Mouse (Mus musculus): ENCODE results near the gene Pdk1.
"Not testable (repeated sequence)": the region's sequence is repeated elsewhere in the genome, so short reads cannot be mapped to it uniquely, and the experiment has no call there.

Pdk1 gene

DNA sequence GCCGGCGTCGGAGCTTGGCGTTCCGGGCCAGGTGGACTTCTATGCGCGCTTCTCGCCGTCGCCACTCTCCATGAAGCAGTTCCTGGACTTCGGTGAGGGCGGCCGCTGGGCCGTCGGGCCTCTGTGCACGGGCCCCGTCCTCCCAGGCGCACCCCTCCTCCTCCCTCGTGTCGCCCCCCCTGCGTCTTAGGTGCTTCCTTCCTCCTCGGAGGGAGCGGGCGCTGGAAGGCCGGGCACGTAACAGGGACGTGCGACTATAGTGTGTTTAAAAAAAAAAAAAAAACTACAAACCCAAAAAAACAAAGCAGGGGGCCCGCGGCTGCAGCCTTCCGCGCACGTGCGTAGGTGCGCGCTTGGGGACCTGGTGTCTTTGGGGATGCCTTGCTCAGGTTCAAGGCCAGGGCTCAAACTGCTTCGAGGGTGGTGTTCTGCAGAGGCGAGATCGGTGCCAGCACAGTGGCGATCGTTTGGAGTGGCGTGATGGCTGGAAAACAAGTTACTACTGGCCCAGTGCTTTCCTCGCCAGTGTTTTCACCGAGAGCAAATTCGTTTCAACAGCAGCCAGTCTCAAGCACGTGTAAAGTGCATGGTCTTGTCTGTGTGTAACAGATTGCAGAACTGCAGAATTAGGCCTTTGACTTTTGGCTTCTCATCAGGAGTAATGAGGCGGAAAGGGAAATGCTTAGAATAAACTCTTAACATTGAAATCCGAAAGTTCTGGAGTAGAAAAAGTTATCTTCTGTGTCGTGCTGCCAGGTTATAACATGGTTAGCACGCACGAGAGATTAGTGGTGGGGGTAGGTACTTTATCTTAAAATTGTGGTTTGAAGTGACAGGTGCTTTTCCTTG lies 674 bp downstream of the Pdk1 start:
- no peak for DNase-seq (ENCODE audit: low read depth, low spot score)

DNA sequence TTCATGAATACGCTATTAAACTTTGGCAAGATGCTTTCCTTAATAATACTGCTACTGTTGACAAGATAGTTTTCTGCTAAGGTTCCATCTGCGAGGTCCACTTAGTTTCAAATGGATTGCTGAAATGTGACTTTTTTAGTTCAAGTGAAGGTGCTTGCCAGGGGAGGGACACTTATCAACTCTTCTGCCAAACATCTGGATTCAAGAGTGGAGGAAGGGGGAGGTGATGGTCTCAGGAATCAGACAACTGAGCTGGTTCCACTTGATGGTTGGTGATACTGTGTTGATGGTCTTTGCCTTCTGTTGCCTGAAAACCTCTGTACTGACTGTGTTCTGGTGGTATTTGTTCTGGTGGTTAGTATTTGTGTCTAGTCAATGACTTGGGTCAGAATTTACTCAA lies 1.4 kb downstream of the Pdk1 start:
- no peak for DNase-seq (ENCODE audit: low read depth, low spot score)

DNA sequence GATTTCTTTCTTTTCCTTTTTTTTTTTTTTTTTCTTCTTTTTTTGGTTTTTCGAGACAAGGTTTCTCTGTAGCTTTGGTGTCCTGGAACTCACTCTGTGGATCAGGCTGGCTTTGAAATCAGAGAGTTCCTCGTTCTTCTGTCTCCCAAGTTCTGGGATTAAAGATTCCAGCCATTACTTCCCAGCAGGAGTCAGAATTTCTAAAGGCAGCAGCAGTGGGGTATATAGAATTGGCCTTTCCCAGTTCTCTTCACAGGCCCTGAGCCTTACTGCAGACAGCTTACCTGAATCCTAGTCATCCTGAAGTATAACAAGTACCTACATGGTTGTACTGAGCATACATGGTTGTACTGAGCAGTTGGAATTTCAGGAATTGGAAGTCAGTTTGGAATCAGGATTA lies 1.8 kb downstream of the Pdk1 start:
- no peak for DNase-seq (ENCODE audit: low read depth, low spot score)

DNA sequence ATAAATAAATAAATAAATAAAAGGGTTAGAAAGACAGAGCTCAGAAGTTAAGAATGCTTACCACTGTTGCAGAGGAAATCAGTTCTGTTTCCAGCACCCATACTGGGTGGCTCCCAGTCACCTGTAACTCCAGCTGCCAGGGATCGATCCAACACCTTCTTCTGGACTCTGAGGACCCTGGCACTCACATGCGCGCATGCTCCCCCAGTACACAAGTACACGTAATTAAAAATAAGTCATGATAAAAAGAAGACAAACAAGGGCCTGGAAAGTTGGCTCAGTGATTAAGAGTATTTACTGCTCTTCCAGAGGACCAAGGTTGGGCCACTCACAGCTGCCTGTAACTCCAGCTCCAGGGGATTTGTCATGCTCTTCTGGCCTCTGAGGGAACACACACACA lies 4.8 kb downstream of the Pdk1 start:
- no peak for DNase-seq (ENCODE audit: low read depth, low spot score)

DNA sequence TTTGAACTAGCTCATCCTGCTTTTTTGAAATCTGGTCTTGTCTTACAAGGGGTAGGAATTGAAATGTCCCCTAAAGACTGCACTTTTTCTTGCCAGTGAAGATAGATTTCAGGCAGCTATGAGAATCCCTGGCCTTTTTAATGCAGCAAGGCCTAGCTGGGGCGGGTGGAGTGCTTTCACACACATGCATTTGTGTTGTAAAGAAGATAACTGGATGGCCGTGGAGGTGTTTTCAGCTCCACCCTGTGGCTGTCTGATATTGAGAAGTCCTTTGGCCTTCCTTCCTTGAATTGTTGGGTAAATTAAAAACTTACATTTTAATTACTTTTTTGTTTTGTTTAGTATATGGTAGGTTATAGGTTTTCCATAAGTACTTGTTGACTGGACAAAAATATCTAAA lies 5.4 kb downstream of the Pdk1 start:
- DNase-seq (ENCODE audit: low read depth, low spot score), result no peak

DNA sequence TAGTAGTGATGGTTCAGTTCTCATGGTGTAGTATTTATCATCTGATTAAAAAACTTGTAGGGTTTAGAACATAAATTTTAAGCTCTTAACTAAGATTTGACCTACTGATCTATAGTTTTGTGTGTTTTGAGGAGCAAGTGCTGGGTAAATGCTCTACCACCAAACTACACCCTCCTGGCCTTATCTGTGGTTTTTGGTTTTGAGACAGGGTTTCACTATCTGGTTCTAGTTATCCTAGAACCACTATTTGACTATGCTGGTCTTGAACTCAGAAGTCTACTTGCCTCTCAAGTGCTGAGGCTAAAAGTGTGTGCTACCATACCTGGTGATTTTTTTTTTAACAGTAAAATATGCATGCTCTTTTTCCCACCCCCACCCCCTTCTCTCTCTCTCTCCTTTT lies 5.9 kb downstream of the Pdk1 start:
- no peak for DNase-seq (ENCODE audit: low read depth, low spot score)

DNA sequence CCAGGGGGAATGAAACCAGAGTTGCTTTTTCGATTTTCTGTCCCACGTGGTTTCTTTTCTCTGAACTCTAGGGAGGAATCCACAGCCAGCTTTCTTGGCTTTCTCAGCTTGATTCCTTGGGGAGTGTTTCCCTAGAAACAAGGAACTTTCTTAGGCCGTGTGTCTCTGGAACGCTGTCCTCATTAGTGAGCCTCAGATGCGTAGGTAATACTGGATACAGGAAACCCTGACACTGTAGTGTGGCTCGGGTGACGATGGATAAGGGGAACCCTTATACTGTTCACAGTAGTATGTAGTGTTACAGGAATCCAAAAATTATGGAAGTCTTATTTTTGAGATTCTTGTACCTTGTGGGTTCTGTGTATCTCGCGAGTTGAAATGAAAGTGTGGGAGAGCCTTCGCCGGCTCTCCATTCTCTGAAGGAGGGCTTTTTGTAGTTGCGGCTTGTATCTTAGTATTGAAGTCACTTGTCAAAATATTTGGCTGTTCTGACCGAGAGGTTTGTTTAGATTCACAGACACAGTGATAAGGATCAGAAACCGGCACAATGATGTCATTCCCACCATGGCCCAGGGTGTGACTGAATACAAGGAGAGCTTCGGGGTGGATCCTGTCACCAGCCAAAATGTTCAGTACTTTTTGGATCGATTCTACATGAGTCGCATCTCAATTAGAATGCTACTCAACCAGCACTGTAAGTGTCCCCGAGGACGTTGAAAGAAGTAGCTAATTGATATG lies 10.1 kb downstream of the Pdk1 start:
- DNase-seq (ENCODE audit: low read depth, low spot score), result no peak

DNA sequence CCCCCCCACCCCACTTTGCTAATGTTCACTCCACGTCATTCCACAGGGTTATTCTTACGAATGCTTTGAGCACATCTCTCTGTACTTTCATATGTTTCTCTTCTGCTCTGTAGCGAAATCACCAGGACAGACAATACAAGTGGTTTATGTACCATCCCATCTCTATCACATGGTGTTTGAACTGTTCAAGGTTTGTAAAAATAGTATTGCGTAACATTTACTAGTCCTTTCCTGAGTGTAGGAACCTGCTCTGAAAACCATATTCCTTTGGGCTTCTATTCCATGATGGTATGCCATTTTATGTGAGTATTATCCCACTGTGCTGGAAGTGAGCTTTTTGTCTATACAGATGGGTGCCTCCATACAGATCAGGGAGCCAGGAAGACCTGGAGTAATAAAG lies 14.2 kb downstream of the Pdk1 start:
- no peak for DNase-seq (ENCODE audit: low read depth, low spot score)

DNA sequence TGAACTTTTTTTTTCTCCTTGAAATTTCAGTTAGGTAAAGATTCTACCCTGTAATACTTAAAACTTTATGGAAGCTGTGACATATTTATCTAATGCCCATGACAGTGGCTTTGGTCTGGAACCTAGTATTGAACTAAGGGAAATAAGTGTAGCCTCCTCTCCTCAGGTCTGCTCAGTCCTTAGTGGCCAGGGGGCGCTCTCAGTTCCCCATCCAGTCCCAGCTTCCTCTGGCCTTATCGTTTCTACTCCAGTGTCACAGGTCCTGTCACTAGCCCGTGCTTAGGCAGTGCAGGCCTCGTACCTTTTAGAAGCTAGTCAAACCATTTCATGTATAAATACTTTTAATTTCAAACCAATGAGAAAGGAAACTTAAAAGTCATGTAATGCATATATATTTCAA lies 15.4 kb downstream of the Pdk1 start:
- no peak for DNase-seq (ENCODE audit: low read depth, low spot score)

DNA sequence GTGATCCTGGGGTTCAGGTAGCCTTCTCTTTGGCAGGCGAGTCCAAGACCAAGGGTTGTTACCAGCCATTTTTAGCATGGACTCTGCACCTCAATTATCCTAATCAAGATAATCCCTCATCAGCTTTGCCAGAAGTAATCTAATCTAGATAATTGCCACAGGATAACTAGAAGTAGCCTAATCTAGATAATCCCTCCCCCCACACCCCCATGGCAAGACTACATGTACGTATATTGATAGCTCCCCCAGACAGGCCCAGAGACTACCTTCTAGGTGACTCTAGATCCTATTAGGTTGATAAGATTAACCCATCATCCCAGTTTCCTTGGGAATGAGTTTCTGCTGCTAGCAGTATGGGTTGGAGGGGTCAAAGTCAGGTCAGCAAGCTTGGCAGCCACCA lies 18.5 kb downstream of the Pdk1 start:
- DNase-seq (ENCODE audit: low read depth, low spot score), result no peak

DNA sequence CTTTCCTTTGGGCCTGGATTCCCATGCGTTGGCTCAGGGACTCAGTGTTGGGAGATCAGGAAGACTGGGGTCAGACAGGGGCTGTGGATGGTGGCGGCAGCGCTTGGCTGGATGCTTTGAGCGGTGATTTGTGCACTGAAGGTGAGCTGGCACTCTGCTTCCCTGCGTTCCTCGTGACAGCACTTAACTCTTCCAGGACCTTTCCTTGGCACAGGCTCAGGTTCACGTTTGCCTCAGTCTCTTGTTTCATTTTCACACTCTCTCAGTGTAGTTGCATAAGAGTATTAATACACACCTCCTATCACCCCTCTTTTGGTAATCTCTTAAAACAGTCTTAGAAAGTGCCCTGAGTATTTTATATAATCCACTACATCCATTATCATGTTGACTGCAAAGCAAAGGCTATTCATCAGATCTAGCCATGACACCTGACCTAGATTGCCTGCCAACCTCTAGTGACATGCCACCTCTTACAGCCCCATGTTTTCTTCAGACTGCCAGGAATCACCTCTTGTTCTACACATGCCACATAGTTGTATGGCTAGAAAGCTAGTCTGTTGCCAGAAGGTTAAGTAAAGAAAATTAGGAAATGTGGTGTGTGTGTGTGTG lies 19.8 kb downstream of the Pdk1 start:
- DNase-seq (ENCODE audit: low read depth, low spot score), result no peak

DNA sequence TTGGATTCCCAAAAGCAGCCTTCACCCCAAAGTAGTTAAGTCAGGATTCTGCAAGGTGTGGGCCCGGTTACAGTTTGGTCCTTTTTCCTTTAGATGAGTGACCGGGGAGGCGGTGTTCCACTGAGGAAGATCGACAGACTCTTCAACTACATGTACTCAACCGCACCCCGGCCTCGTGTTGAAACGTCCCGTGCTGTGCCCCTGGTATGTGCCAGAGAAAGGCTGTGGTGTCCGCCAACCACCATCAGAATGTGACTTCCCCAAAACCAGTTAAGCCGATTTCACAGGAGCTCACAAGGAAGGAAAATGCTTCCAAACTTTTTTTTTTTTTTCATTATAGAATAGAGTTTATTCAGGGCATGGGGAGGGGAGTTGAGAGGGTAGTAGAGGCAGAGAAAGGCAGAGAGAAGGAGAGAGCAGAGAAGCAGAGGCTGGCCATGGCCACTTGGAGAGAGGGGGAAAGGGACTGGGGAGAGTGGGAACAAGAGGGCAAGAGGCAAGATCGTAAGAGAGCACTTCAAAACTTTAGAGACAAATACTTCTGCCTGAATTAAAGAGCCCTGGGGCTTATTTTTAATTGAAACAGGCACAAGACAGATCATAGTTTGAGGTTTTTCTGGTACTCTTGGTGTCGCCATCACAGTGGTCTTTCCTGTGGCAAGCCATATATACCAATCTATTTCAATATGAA lies 22.7 kb downstream of the Pdk1 start:
- DNase-seq (ENCODE audit: low read depth, low spot score), result no peak

DNA sequence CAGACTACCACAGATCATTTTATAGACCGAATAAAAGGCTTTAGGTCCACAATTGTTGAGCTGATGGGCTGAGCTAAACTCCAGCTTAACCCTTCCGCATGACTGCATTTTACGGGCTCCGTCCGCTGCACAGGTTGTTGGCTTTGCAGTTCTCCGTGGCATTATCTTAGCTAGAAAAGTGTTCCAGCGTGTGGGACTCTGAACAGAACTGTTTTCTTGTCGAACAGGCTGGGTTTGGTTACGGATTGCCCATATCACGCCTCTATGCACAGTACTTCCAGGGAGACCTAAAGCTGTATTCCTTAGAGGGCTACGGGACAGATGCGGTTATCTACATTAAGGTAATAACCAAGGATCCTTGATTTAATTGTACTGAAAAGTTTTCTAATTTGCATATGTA lies 24.4 kb downstream of the Pdk1 start:
- DNase-seq (ENCODE audit: low read depth, low spot score), result no peak

DNA sequence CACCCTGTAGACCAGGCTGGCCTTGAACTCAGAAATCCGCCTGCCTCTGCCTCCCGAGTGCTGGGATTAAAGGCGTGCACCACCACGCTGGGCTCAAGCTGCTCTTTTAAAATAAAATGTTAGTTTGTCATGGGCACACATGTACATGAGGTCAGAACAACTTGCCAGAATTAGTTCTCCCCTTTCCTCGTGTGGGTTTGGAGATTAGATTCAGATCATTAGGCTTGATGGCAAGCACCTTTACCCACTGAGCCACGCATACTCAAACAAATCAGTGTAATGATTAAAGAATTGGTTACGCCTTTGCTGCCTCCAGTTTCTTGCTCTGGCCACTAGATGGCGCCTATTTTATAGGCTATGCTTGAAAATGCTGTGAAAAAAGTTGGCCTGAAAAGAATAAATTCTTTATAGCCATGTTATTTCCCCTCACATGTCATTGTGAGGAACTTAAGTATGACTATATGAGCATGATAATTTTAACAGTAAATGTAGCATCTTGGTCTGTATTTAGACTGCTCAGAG lies 25.4 kb downstream of the Pdk1 start:
- DNase-seq (ENCODE audit: low read depth, low spot score), result no peak

DNA sequence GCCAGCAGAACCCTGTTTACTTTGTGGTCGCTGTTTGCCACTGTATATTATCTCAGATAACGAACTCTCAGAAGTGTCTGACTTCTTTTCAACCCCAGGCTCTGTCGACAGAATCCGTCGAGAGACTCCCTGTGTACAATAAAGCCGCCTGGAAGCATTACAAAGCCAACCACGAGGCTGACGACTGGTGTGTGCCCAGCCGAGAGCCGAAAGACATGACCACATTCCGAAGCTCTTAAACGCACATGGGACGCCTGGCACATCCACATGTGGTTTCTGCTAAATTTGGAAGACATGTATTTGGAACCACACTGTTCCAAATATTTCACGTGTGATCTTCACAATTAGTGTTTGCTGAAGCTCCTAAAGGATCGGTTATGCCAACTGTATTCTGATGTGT lies 26.9 kb downstream of the Pdk1 start:
- no peak for DNase-seq (ENCODE audit: low read depth, low spot score)

DNA sequence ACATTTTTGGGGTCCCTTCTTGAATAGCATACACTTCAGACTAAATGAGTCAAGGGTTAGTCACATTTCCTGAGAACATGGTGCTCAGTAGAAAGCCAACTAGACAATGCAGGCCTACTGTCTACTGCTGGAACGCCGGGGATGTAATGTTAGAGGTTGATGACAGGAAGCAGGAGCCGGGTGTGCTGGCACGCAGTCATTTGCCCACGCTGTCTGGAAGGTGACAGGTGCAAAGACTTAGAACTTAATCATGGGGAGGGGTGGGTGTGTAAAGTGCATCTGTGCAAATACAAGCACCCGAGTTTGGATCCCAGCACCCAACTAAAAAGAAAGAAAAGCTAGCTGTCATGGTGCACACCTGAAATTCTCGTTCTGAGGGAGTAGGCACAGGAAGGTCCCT lies 32.1 kb downstream of the Pdk1 start:
- DNase-seq (ENCODE audit: low read depth, low spot score), result no peak

DNA sequence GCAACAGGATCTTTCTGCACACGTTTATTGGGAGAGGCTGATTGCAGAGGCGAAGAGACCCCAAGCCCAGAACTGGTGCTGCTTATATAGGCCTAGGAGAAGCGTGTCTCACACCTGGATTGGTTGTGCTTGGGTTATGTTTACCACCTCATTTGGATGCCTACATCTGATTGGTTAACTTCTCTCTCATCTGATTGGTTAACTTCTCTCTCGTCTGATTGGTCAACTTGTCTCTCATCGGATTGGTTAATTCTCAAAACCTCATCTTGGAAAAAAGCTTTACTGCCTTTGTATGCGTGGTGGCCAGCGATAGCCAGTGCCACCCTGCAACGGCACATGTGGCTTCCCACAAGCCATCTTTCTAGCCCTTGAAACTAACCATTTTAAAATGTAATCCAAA lies 33.3 kb downstream of the Pdk1 start:
- not testable (repeated sequence) for DNase-seq (ENCODE audit: low read depth, low spot score)

DNA sequence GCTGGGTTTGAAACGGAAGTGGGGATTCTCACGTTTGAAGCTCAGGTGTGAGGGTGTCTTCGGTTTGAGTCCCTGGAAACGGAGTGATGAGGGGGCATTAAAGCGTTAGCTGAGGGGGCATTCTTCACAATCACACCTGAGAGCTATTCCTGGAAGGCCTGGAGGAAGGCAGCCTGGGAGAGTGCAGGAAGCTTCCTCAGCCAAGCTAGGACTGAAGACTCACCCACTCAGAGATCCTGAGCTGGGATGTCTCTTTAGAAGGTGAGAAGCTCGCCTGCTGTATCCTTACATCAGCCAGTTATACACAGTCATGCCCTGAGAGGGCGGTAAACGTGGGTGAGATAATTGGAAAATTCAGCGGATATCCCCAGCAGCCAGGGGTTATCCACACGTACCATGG lies 40.9 kb downstream of the Pdk1 start:
- peak; percentile 24 for DNase-seq (ENCODE audit: low read depth, low spot score)

DNA sequence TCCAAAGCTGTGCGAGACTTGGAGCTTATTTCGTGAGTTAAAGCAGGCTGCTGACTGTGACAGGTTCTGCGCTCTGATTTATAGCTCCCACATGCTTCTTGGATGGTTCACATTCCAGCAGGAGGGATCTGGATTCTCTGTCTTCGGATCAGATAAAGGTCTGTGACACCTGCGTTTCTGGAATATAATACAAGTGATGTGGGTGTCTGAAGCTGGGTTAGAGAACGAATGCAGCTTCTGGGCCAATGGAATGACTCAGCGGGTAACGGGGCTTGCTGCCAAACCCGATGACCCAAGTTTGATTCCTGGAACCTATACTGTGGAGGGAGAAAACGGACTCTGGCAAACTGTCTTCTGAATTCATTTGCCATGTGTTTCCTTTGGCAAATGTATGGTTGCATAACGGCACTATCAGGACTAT lies 46.2 kb downstream of the Pdk1 start:
- peak; percentile 13 for DNase-seq (ENCODE audit: low read depth, low spot score)

DNA sequence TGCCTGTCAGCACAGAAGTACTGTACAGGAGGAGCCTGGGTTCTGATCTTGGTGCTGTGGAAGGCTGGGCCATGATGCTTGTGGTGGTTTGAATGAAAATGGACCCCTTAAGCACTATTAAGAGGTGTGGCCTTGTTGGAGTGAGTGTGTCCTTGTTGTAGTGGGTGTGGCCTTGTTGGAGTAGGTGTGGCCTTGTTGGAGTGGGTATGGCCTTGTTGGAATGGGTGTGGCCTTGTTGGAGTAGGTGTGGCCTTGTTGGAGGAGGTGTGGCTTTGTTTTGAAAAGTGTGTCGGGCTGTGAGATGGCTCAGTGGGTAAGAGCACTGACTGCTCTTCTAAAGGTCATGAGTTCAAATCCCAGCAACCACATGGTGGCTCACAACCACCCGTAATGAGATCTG lies 51.9 kb downstream of the Pdk1 start:
- DNase-seq (ENCODE audit: low read depth, low spot score), result not testable (repeated sequence)

DNA sequence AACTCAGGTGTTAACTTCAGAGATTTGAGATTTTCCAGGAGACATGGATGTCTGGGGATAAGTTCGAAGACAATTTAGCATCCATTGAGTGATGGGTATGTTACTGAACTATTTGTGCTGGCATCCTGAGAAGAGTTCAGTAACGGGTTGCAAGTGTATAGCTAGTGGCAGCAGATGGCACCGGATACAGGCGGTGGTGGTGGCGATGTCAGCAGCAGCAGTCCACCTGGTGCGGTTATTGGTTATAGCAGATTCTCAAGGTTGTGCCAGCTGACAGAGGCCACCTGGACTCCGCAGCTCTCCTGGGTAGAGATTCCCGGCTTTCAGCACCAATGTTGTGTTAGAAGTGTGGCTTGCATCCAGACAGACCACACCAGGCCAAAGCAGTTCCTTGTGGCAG lies 61.0 kb downstream of the Pdk1 start:
- DNase-seq (ENCODE audit: low read depth, low spot score), result no peak

DNA sequence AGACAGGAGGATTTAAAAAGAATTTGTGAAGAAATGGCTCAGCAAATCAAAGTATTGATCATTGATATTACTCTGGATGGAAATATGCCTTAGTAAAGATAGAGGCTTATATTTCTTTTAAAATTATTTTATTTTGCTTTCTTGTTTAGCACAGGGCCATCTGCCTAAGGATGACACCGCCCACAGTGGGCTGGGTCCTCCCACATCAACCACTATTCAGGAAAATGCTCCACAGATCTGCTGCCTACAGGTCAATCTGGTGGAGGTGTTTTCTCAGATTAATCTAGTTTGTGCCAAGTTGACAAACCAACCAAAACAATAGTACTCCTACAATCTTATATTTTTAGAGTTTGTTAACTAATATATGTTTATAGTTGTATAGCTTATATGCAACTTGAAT lies 63.7 kb downstream of the Pdk1 start:
- DNase-seq (ENCODE audit: low read depth, low spot score), result no peak

Measured in telencephalon, adult 2 months (tissue).